Mouse (Mus musculus): Measurements from ENCODE around the gene Gm4969. TPM values are rescaled to one million over a fixed set of nuclear protein-coding genes. Genes with fewer than 3 reads are reported as not detected.

Gene Gm4969
- polyA plus RNA-seq, 1 experiment from 2014 or later: 3.0 TPM

DNA sequence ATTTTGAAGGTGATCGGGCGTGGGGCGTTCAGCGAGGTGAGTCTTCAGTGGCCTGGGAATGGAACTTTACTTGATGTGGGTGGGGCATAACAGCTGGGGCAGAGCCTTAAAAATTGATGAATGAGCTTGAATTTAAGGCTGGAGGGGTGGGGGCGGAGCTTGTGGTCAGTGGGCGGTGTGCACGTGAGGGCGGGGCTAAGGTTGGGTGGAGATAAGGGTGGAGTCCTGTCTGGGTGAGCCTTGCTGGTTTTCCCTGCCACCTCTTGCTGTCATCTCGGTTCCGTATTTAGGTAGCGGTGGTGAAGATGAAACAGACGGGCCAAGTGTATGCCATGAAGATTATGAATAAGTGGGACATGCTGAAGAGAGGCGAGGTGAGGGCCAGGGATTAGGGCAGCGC, 32.1 kb downstream of the Gm4969 start:
- H3K4me2 ChIP-seq: peak overlapping the region; percentile 56
- no peak overlapping the region for H3K9ac ChIP-seq
- H3K4me3 ChIP-seq (ENCODE audit: low read depth, low read length): peak overlapping the region; percentile 35
- 12% methylated on average over 14 of the region's 14 CpGs for WGBS
- DNase-seq: peak; percentile 71
- H3K4me1 ChIP-seq (ENCODE audit: insufficient read depth): peaks cover 9% of the 10 kb centered on the region
- TF ChIP-seq CTCF (IDR thresholded peaks at IDR 0.05; ENCODE audit: low read depth): no peak
- no peaks in the 10 kb centered on the region for H3K9me3 ChIP-seq (ENCODE audit: low read depth, low read length)
- no peak overlapping the region for H3K27ac ChIP-seq (ENCODE audit: low read depth)
- no peaks in the 10 kb centered on the region for H3K27me3 ChIP-seq (ENCODE audit: insufficient read depth, low read length)
- H3K36me3 ChIP-seq (ENCODE audit: insufficient read depth): peaks cover 55% of the 10 kb centered on the region
- 0 out of 2 replicates have a peak, but pooled peaks have one; percentile 8 for ATAC-seq (ENCODE audit: insufficient read depth)

DNA sequence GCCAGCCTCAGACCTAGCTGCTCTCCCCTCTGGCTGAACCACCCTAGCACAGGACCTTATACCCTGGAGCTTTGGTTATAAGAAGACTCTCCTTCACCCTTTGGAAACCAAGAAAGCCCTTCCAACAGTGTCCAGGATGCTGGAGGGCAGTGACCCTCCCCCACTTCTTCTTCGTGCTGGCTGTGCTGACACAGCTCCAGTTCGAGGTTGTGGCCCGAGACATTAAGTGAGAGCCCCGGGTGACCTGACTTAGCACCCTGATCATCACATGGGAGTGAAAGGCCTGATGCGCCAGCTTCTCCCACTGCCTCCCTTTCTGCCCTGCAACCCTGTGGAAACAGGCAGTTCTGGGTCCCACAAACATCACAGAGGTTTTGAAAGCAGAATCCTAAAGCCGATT, 32.7 kb downstream of the Gm4969 start:
- TF ChIP-seq CTCF (IDR thresholded peaks at IDR 0.05; ENCODE audit: low read depth): no peak
- H3K4me2 ChIP-seq: peak overlapping the region; percentile 56
- H3K36me3 ChIP-seq (ENCODE audit: insufficient read depth): peaks cover 55% of the 10 kb centered on the region
- ATAC-seq (ENCODE audit: insufficient read depth): 0 out of 2 replicates have a peak, but pooled peaks have one; percentile 5
- H3K27ac ChIP-seq (ENCODE audit: low read depth): peak overlapping the region; percentile 59
- 10% methylated on average over 6 of the region's 6 CpGs for WGBS
- H3K9me3 ChIP-seq (ENCODE audit: low read depth, low read length): no peaks in the 10 kb centered on the region
- no peaks in the 10 kb centered on the region for H3K27me3 ChIP-seq (ENCODE audit: insufficient read depth, low read length)
- no peak for DNase-seq
- peaks cover 9% of the 10 kb centered on the region for H3K4me1 ChIP-seq (ENCODE audit: insufficient read depth)
- peak overlapping the region; percentile 35 for H3K4me3 ChIP-seq (ENCODE audit: low read depth, low read length)
- peak overlapping the region; percentile 28; the same call in 1 of the 2 replicates for H3K9ac ChIP-seq

DNA sequence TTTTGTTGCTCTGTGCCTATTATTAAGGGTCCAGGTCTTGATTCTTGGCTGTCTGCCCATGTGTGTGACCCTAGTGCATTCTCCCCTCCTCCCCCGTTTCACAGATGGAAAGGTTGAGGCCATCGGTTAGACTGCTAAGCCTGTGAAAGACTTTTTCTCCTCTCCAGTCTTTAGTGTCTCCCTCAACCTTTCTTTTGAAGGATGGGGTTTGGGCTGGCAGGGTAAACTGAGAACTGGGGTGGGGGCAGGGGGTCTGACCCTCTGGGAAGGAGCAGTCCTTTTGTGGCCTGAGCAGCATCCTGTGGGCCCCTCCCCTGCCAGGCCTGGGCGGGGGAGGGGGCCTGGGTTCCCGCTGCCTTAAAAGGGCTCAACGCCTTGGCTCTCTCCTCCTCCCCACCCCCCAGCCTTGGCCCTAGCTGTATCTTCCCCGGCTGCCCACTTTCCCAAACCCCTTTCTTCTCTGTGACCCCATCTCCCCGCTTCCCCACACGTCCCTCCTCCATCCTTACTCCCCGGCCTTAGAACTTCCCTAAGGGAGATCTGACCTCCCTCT, 33.2 kb downstream of the Gm4969 start:
- H3K4me1 ChIP-seq (ENCODE audit: insufficient read depth): peaks cover 9% of the 10 kb centered on the region
- peak overlapping the region; percentile 59 for H3K27ac ChIP-seq (ENCODE audit: low read depth)
- 17% methylated on average over 9 of the region's 9 CpGs for WGBS
- TF ChIP-seq CTCF (IDR thresholded peaks at IDR 0.05; ENCODE audit: low read depth): no peak
- DNase-seq: peak; percentile 26
- no peak for ATAC-seq (ENCODE audit: insufficient read depth)
- H3K9me3 ChIP-seq (ENCODE audit: low read depth, low read length): no peaks in the 10 kb centered on the region
- H3K27me3 ChIP-seq (ENCODE audit: insufficient read depth, low read length): no peaks in the 10 kb centered on the region
- H3K4me3 ChIP-seq (ENCODE audit: low read depth, low read length): peak overlapping the region; percentile 35
- H3K36me3 ChIP-seq (ENCODE audit: insufficient read depth): peaks cover 57% of the 10 kb centered on the region
- H3K9ac ChIP-seq: peak overlapping the region; percentile 28; the same call in 1 of the 2 replicates
- peak overlapping the region; percentile 56 for H3K4me2 ChIP-seq

DNA sequence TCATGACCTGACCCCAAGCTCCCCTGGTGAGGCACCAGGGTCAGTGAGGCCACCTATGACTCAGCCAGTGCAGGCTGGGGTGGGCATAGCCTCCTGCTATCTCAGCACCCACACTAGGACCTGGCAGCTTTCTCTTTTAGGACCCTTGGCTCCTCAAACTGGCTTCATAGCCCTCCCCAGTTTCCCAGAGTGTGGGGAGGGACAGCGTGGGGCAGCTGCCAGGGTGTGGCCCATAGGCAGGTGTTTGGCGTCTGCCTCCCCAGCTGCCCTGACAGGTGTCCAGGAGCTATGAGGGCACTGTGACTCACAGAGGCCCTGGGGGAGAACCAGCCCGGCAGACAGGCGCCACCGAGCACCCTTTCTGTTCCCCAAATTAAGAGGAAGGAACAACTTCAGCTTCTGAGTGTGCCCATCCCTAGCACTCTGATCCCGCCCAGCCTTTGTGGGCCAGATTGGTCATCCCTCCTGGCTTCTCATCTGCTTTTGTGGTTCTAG, 33.8 kb downstream of the Gm4969 start:
- Histone ChIP-seq H3K9me3 (ENCODE audit: low read depth, low read length) (no peaks in the 10 kb centered on the region), H3K4me1 (ENCODE audit: insufficient read depth) (peaks cover 9% of the 10 kb centered on the region), H3K36me3 (ENCODE audit: insufficient read depth) (peaks cover 63% of the 10 kb centered on the region), H3K9ac (peak overlapping the region; percentile 50), H3K27ac (ENCODE audit: low read depth) (peak overlapping the region; percentile 59; the same call in 1 of the 2 replicates), H3K4me3 (ENCODE audit: low read depth, low read length) (peak overlapping the region; percentile 35), H3K4me2 (peak overlapping the region; percentile 56), H3K27me3 (ENCODE audit: insufficient read depth, low read length) (no peaks in the 10 kb centered on the region)
- 0 out of 2 replicates have a peak, but pooled peaks have one; percentile 6 for ATAC-seq (ENCODE audit: insufficient read depth)
- WGBS: 59% methylated on average over 6 of the region's 6 CpGs
- no peak for DNase-seq
- no peak for TF ChIP-seq CTCF (IDR thresholded peaks at IDR 0.05; ENCODE audit: low read depth)

DNA sequence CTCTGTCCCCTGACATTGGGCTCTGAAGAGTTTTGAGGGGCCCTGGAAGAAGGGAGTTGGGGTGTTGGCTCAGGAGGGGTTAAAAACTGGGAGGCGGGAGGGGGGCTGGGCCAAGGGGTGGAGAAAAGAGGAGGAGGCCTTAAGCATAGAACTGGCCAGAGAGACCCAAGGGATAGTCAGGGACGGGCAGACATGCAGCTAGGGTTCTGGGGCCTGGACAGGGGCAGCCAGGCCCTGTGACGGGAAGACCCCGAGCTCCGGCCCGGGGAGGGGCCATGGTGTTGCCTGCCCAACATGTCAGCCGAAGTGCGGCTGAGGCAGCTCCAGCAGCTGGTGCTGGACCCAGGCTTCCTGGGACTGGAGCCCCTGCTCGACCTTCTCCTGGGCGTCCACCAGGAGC, 34.5 kb downstream of the Gm4969 start, which contains the start of gene Dmpk:
Gene Dmpk (plus strand): TSS at position 149 of the 400 bp plus-strand sequence.
- peak within 1 kb of the TSS; percentile 50 for H3K9ac ChIP-seq
- H3K4me2 ChIP-seq: peak within 1 kb of the TSS; percentile 56
- H3K36me3 ChIP-seq (ENCODE audit: insufficient read depth): peaks cover 66% of the 10 kb centered on the region
- peaks cover 9% of the 10 kb centered on the region for H3K4me1 ChIP-seq (ENCODE audit: insufficient read depth)
- no peak for TF ChIP-seq CTCF (IDR thresholded peaks at IDR 0.05; ENCODE audit: low read depth)
- H3K27ac ChIP-seq (ENCODE audit: low read depth): peak within 1 kb of the TSS; percentile 59; the same call in 1 of the 2 replicates
- H3K27me3 ChIP-seq (ENCODE audit: insufficient read depth, low read length): no peaks in the 10 kb centered on the region
- H3K9me3 ChIP-seq (ENCODE audit: low read depth, low read length): no peaks in the 10 kb centered on the region
- DNase-seq (peak; percentile 33), ATAC-seq (ENCODE audit: insufficient read depth) (peak; percentile 48)
- 34% methylated on average over 10 of the region's 10 CpGs for WGBS
- H3K4me3 ChIP-seq (ENCODE audit: low read depth, low read length): peak within 1 kb of the TSS; percentile 35

DNA sequence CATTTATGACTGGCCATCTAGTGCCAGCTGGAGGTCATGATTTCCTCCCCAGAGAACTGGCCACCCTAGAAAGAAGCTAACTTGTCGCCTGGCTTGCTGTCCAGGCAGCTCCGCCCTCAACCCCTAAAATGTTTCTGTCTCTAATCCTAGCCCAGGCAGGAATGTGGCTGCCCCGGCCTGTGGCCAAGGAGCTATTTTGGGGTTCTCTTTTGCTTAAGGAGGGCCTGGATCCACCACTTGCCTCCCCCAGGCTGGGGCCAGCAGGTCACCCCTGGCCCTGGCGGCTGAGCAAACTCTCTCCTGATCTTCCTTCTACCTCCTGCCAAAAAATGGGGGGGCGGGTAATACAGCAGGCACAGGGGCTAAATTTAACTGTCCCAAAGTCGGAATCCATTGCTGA, 35.1 kb downstream of the Gm4969 start:
- Histone ChIP-seq H3K4me2 (peak overlapping the region; percentile 56), H3K27me3 (ENCODE audit: insufficient read depth, low read length) (no peaks in the 10 kb centered on the region), H3K9ac (no peak overlapping the region), H3K27ac (ENCODE audit: low read depth) (peak overlapping the region; percentile 28; the same call in 1 of the 2 replicates), H3K4me3 (ENCODE audit: low read depth, low read length) (no peak overlapping the region), H3K36me3 (ENCODE audit: insufficient read depth) (peaks cover 67% of the 10 kb centered on the region), H3K4me1 (ENCODE audit: insufficient read depth) (peaks cover 9% of the 10 kb centered on the region), H3K9me3 (ENCODE audit: low read depth, low read length) (no peaks in the 10 kb centered on the region)
- peak; percentile 3; the same call in 1 of the 2 replicates for ATAC-seq (ENCODE audit: insufficient read depth)
- TF ChIP-seq CTCF (IDR thresholded peaks at IDR 0.05; ENCODE audit: low read depth): no peak
- DNase-seq: peak; percentile 21
- 47% methylated on average over 6 of the region's 6 CpGs for WGBS

DNA sequence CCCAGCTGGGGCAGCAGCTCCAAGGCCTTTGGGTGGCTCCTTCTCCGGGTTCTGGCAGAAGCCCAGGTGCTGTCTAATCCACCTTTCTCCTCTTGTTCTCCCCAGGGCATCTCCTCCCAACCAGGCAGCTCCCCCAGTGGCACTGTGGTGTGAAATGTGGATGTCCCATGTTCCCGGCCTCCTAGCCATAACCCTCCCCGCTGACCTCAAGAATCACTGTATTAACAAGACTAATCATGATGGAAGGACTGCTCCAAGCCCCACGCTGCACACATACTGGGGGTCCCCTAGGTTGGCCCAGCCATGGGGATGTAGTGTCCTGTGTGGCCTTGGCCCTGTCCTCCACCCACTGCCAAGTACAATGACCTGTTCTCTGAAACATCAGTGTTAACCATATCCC, 36.0 kb downstream of the Gm4969 start:
- ATAC-seq (ENCODE audit: insufficient read depth) (no peak), DNase-seq (no peak)
- H3K9me3 ChIP-seq (ENCODE audit: low read depth, low read length): no peaks in the 10 kb centered on the region
- H3K4me1 ChIP-seq (ENCODE audit: insufficient read depth): peaks cover 14% of the 10 kb centered on the region
- no peak overlapping the region for H3K4me3 ChIP-seq (ENCODE audit: low read depth, low read length)
- WGBS: 79% methylated on average over 4 of the region's 4 CpGs
- TF ChIP-seq CTCF (IDR thresholded peaks at IDR 0.05; ENCODE audit: low read depth): no peak
- no peaks in the 10 kb centered on the region for H3K27me3 ChIP-seq (ENCODE audit: insufficient read depth, low read length)
- H3K4me2 ChIP-seq: no peak overlapping the region
- H3K9ac ChIP-seq: peak overlapping the region; percentile 7; the same call in 1 of the 2 replicates
- H3K27ac ChIP-seq (ENCODE audit: low read depth): no peak overlapping the region
- H3K36me3 ChIP-seq (ENCODE audit: insufficient read depth): peaks cover 62% of the 10 kb centered on the region

All from lung, embryonic 14.5 days (tissue).